Mouse (Mus musculus) CH12.LX (cell line): ENCODE results near the gene Coro2b. TPM values are rescaled to one million over a fixed set of nuclear protein-coding genes. Genes with fewer than 3 reads are reported as not detected.

Experiments
- DNase-seq: peaks from one replicate; pipeline ENCODE4 v3.0.0-alpha.2; 2013; ENCODE audit errors: extremely low read depth
- H3K27ac ChIP-seq: 2 replicates; pipeline ENCODE4 v1.5.1; 2012; ENCODE audit warnings: low read depth, mild to moderate bottlenecking, control low read depth, moderate library complexity; ENCODE audit not compliant: insufficient read depth
- H3K27me3 ChIP-seq: replicated peaks from 2 replicates; pipeline ENCODE3; 2012; ENCODE audit warnings: inconsistent platforms
- H3K36me3 ChIP-seq, 2 experiments: replicated peaks in 1 of 2; 2 replicates each; pipeline versions ENCODE3 to v1.6.1; 2012; ENCODE audit warnings: inconsistent platforms in 1 of 2, low read length in 1 of 2, mild to moderate bottlenecking in 1 of 2, mixed read lengths in 1 of 2, moderate library complexity in 1 of 2; ENCODE audit not compliant: control insufficient read depth in 1 of 2, insufficient read depth in 1 of 2
- H3K4me1 ChIP-seq, 2 experiments: 2 replicates each; pipeline ENCODE4 v1.6.1; 2012; ENCODE audit warnings: inconsistent platforms in 1 of 2, moderate library complexity in 1 of 2; ENCODE audit not compliant: insufficient read depth in 2 of 2, control insufficient read depth in 1 of 2
- H3K4me2 ChIP-seq: 2 replicates; pipeline ENCODE4 v1.6.1; 2012; ENCODE audit warnings: low read depth, mild to moderate bottlenecking, control low read depth; ENCODE audit not compliant: poor library complexity, insufficient read depth, severe bottlenecking
- H3K4me3 ChIP-seq, 3 experiments: fragments of 150-350 bp in 1 of 3; sonication (generic) in 1 of 3; replicated peaks in 1 of 3; 2 replicates each; pipeline versions ENCODE3 to v1.5.1; 2011 to 2012; ENCODE audit warnings: low read depth in 2 of 3, low read length in 2 of 3, mild to moderate bottlenecking in 2 of 3, moderate library complexity in 2 of 3, control low read depth in 1 of 3, improper control_type of control experiment in 1 of 3, inconsistent platforms in 1 of 3, mixed read lengths in 1 of 3; ENCODE audit not compliant: poor library complexity in 1 of 3
- H3K79me2 ChIP-seq: replicated peaks from 2 replicates; pipeline ENCODE4 v1.6.1; 2012; ENCODE audit warnings: mild to moderate bottlenecking, moderate library complexity; ENCODE audit not compliant: control insufficient read depth, poor library complexity, insufficient read depth, severe bottlenecking; ENCODE audit errors: extremely low read depth
- H3K9ac ChIP-seq: 2 replicates; pipeline ENCODE4 v1.6.1; 2012; ENCODE audit warnings: low read depth, mild to moderate bottlenecking, control low read depth, moderate library complexity; ENCODE audit not compliant: insufficient read depth
- H3K9me3 ChIP-seq: replicated peaks from 2 replicates; pipeline ENCODE3; 2012; ENCODE audit warnings: low read length, inconsistent platforms, mixed read lengths
- BHLHE40 ChIP-seq: IDR thresholded peaks from 2 replicates; pipeline ENCODE4 v1.6.1; 2011; ENCODE audit warnings: mild to moderate bottlenecking, low read depth, low read length, improper control_type of control experiment
- EP300 ChIP-seq: IDR thresholded peaks from 2 replicates; pipeline ENCODE4 v1.6.1; 2011; ENCODE audit warnings: low read length, improper control_type of control experiment
- IRF4 ChIP-seq: IDR thresholded peaks from 2 replicates; pipeline ENCODE4 v1.6.1; 2014; ENCODE audit warnings: low read depth, mild to moderate bottlenecking, inconsistent platforms, low read length, improper control_type of control experiment
- MEF2A ChIP-seq: IDR thresholded peaks from 2 replicates; pipeline ENCODE4 v1.6.1; 2014; ENCODE audit warnings: low read depth, mild to moderate bottlenecking, inconsistent platforms, low read length, improper control_type of control experiment, borderline replicate concordance
- MXI1 ChIP-seq: IDR thresholded peaks from 2 replicates; pipeline ENCODE4 v1.6.1; 2011; ENCODE audit warnings: mild to moderate bottlenecking, low read depth, low read length, improper control_type of control experiment
- PAX5 ChIP-seq: IDR thresholded peaks from 2 replicates; pipeline ENCODE4 v1.6.1; 2012; ENCODE audit warnings: low read length, inconsistent platforms, mixed read lengths
- POLR2A ChIP-seq: IDR thresholded peaks from 2 replicates; pipeline ENCODE4 v1.6.1; 2011; ENCODE audit warnings: low read depth, mild to moderate bottlenecking, improper control_type of control experiment, low read length
- TBP ChIP-seq: conservative IDR thresholded peaks from 2 replicates; pipeline ENCODE4 v1.6.1; 2011; ENCODE audit warnings: low read depth, low read length, improper control_type of control experiment
- UBTF ChIP-seq: IDR thresholded peaks from 2 replicates; pipeline ENCODE4 v1.6.1; 2012; ENCODE audit warnings: low read depth, mild to moderate bottlenecking, inconsistent platforms, low read length, improper control_type of control experiment, moderate library complexity
- ZMIZ1 ChIP-seq: IDR thresholded peaks from 2 replicates; pipeline ENCODE4 v1.6.1; 2012; ENCODE audit warnings: low read depth, mild to moderate bottlenecking, inconsistent platforms, low read length, improper control_type of control experiment
- dilution Hi-C: fragments of 300-500 bp; cut with MboI; formaldehyde crosslinking; loops from 2 replicates; pipeline ENCODE4 v1.14.3; 2020; ENCODE audit warnings: low sequenced_read_pairs; ENCODE audit not compliant: extremely low pct_unique_long_range_greater_than_20kb, extremely low pct_ligation_motif_present
- in situ Hi-C: fragments of 300-500 bp; cut with MboI; formaldehyde crosslinking; loops from 3 replicates; pipeline ENCODE4 v1.14.3; 2019; ENCODE audit warnings: low sequenced_read_pairs, low pct_ligation_motif_present, low pct_unique_long_range_greater_than_20kb, mixed read lengths
- polyA plus RNA-seq: library from polyadenylated mRNA; unstranded; fragments of >175 nt; gene quantifications from 2 replicates; pipeline ENCODE4 v1.2.1, GENCODE M21; 2012; ENCODE audit warnings: low read depth; ENCODE audit not compliant: insufficient read length
- total RNA-seq, 2 experiments: library from RNA; depleted of rRNA; stranded (reverse); fragments of 300-350 nt in 1 of 2; fragments of >200 nt in 1 of 2; gene quantifications; 2 replicates each; pipeline ENCODE4 v1.2.3; 2012 to 2014

Gene Coro2b
- total and polyA plus RNA-seq, 3 experiments: 0.77 to 3.2 (median 0.85) TPM

DNA sequence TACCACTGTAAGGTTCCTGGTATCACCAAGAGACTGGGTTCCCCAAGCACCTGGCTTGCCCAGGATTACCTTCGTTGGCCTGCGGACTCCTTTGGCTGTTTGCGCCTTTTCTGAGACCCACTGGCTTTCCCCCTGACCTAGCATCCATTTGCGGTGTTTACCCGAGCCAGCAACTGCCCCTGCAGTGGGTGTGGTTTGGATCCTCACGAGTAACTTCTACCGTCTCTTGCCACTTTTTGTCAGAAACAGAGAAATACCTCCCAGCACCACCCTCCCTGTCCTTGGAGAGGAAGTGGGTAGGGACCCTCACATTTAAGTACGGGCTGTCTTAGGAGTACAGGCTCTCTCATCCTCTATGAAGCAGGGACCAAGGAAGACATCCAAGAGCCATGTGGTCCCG, 166.7 kb downstream of the Coro2b start:
- no peaks in the 10 kb centered on the region for H3K9me3 ChIP-seq
- H3K4me2 ChIP-seq: peak overlapping the region; percentile 83
- H3K27me3 ChIP-seq: no peaks in the 10 kb centered on the region
- peak overlapping the region; percentile 96 for H3K27ac ChIP-seq
- peak; percentile 63 for DNase-seq
- H3K4me3 ChIP-seq: peak overlapping the region; percentile 14 to 20 (median 17)
- peaks cover 88% of the 10 kb centered on the region for H3K79me2 ChIP-seq
- H3K4me1 ChIP-seq: peaks cover 32 to 92% of the 10 kb centered on the region in 2 experiments
- no peak for TF ChIP-seq ZMIZ1
- no peak for TF ChIP-seq MXI1
- TF ChIP-seq IRF4: no peak
- TF ChIP-seq POLR2A: peak; percentile 57
- 0 out of 2 replicates have a peak, but pooled peaks have one; percentile 46 for TF ChIP-seq UBTF
- peak; percentile 12; the same call in 1 of the 2 replicates for TF ChIP-seq MEF2A
- TF ChIP-seq BHLHE40: peak; percentile 62; the same call in 1 of the 2 replicates
- no peak for TF ChIP-seq PAX5
- TF ChIP-seq EP300: peak; percentile 5
- 0 out of 2 replicates have a peak, but pooled peaks have one; percentile 47 for TF ChIP-seq TBP
- TF ChIP-seq, all 38 proteins: peak for 6
- H3K36me3 ChIP-seq: peaks cover 19 to 53% of the 10 kb centered on the region in 2 experiments
- dilution Hi-C loops (no loop called here), in situ Hi-C loops (no loop called here)
- peak overlapping the region; percentile 82 for H3K9ac ChIP-seq

Other genes with a start within 250 kb of the Coro2b start
- 585 and 608 TPM in 2 replicates for gene Anp32a, start 195.8 kb downstream of the Coro2b start, total RNA-seq (2012; rRNA removed)
- 809 and 869 TPM in 2 replicates for gene Anp32a, start 195.8 kb downstream of the Coro2b start, total RNA-seq (2014; rRNA removed)
- gene Anp32a, start 195.8 kb downstream of the Coro2b start, polyA plus RNA-seq: 1,207 and 1,391 TPM in 2 replicates
- gene Itga11, start 140.8 kb upstream of the Coro2b start, total RNA-seq (2012; rRNA removed): 0.04 TPM in 1 of 2 replicates, not detected in the other
- gene Itga11, start 140.8 kb upstream of the Coro2b start, total RNA-seq (2014; rRNA removed): 0.04 TPM in 2 replicates
- 0.26 and 0.31 TPM in 2 replicates for gene Itga11, start 140.8 kb upstream of the Coro2b start, polyA plus RNA-seq